Mouse (Mus musculus) common myeloid progenitor, adult 5-6 weeks (primary cell): ENCODE results near the gene Dnmt3b. TPM values are rescaled to one million over a fixed set of nuclear protein-coding genes. Genes with fewer than 3 reads are reported as not detected.

Experiments
- ATAC-seq: replicated peaks from 2 replicates; pipeline ENCODE4 v1.8.0; 2016; ENCODE audit warnings: low read depth, mild to moderate bottlenecking, moderate TSS enrichment, inconsistent platforms; ENCODE audit not compliant: poor library complexity, severe bottlenecking
- total RNA-seq: library from RNA; stranded (forward); fragments of 200-1000, 187-1606 nt; gene quantifications from 2 replicates; pipeline ENCODE4 v1.2.3, GENCODE M21; 2017

The Dnmt3b gene
- 28.5 and 29.9 TPM in 2 replicates for total RNA-seq

DNA sequence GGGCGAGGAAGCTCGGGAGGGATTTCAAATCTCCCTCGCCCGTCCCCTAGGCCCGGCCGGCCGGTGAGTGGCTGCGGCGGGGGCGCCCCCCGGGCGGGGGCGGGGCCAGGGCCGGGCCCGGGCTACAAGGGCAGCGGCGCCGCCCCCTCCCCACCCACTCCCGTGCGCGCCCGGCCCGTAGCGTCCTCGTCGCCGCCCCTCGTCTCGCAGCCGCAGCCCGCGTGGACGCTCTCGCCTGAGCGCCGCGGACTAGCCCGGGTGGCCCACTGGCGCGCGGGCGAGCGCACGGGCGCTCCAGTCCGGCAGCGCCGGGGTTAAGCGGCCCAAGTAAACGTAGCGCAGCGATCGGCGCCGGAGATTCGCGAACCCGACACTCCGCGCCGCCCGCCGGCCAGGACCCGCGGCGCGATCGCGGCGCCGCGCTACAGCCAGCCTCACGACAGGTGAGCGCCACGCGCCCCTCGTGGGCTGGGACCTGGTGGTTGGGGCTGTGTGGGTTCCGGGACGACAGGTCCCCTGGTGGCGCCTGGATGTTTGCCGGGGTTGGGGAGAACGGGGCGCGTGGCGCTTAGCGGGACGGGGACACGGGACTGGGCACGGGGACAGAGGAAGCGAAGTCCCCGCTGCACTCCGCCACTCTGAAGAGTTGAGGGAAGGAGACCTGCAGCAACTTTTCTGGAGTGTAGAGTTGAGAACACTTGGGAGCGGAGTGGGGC is at the start of gene Dnmt3b:
TSS of gene Dnmt3b (plus strand) at position 153 of the 716 bp plus-strand sequence.
- peak; percentile 29 for ATAC-seq

DNA sequence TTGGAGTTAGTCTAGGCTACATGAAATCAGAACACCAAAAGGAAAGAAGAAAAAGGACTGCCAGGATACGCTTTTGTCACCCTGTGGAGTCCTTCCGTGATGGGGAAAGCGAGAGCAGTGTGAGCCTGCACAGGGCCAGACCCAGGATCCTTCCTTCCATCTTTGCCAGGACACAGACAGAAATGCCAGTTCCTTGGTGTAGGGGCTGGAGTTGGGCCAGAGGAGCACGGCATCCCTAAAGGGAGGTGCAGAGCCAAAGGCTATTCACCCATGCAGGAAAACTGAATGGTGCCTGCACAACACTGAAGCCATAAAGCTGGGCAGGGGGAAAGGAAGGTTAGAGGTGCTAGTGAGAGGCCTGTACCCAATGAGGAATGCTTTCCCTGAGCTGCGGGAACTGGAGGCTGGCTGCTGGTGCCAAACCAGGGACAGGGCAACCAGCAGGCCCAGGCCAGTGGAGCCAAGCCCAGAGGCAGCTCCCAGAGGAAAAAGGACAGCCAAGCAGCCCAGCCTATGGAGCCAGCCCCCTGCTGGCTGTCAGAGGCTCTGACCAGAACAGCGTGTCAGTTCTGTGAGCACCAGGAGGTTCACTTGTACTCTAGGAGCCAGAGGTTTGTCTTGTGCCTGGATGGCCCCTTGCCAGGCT is 49.1 kb upstream of the Dnmt3b start:
- peak; percentile 64 for ATAC-seq

DNA sequence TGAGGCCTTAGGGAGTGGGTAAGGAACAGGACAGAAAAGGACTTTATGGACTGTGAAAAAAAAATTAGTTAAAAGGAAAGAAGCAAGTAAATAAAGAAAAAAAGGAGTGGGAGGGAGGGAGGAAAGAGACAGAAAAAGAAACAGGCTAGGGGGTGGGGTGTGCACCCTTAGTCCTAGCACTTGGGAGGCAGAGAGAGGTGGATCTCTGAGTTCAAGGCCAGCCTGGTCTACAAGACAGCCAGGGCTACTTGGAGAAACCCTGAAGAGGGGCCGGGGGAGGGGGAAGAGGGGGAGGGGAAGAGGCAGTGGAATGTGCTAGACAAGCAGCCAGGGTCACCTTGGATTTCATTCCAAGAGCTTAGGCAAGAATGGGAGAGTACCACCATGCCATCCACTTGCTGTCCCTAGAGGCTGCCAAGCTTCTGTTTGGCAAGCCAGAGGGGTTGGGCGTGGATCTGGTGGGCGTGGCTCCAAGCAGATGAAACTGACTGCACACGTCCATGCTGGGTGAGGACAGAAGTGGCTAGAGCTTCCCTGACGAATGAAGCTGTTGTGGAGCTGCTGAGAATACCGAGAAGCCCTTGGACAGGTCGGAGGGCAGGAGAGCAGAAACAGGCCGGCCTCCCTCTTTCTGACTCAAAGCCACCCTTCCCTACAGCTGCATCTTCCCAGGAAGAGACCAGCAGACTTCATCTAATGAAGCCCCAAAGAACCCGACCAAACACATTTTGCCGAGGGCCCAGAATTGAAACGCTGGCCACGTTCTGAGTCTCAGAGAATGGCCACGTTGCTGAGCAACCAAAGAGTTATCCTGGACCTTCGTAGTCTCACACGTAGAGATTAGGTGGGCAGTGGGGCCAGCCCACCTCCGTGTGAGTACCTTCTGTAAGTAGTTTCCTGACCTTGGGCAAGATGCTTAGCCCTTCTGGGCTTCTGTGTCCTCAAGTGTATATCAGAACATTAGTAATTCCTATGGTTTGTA is 48.3 kb upstream of the Dnmt3b start:
- ATAC-seq = peak; percentile 76

DNA sequence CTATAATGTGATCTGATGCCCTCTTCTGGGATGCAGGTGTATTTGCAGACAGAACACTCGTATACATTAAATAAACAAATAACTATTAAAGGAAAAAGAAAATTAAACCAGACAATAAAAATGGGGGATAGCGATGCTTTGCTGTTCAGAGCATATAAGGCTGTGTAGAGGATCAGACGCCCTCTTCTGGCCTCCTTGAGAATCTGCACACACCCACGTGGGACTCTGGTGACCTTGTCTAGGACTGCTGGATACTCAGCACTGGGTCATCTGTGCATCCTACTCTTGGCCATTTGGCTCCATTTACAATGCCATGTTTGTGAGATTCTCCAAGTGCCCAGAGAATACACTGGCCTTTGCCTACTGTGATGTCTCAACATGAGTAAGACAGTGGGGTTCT is 45.5 kb upstream of the Dnmt3b start:
- ATAC-seq = no peak

DNA sequence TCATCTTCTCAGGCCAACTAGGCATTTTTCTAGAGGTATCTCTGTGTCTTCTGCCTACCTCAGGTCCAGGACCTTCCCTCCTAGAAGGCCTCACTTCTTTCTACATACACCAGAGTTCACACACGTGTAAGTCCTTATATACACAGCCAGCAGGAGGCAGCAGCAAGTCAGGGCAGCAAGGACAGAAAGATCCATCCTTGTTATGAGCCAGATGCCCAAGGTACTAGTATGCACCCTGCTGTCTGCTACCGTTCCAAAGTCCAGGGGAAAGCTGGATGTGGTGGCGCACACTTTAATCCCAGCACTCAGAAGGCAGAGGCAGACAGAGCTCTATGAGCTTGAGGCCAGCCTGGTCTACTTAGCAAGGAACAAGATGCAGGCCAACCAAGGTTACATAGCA is 42.8 kb upstream of the Dnmt3b start:
- no peak for ATAC-seq

DNA sequence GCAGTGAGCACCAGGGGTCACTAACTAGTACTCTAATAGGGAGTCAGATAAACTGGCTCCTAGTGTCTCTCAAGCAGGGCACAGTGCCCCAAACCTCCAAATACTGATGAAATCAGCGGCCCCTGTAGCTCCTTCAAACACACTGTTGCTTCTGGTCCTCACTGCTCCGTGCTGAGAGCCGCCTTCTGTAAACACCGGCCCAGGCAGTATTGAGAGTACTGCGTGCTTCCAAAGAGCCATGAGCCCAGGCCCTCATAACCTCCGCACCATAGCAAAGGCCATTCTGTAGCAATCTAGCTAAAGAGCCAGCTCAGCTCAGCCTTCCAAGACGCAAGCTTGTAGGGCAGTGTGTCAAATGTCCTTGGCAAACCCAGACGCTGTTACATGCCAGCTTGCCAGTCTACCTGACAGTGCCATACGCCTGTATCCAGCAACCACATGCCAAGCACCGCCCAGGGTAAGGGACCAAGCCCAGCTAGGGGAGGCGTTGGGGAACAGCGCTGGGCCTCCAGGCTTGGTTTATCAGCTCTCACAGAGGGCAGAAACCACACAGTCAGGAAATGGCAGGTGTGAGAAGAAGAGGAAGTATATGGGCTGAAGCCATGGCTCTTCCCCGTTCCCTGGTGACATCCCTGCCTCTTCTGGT is 41.3 kb upstream of the Dnmt3b start:
- ATAC-seq = peak; percentile 68

DNA sequence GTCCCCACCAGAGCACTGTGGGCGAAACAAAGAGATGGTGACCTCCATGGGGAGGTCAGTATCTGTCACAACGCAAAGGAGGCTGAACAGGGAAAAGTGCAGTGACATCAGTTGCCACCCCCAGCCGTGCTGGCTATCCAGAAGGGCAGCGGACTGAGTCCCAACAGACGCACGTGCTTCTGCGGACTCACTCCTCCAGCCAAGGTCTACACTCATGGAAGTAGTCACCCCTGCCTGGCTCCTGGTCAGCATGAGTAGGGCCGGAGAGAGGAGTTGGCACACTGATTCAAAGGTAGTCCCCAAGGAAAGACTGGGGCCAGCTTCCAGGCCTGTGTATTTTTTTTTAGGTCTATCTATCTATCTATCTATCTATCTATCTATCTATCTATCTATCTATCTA is 40.2 kb upstream of the Dnmt3b start:
- ATAC-seq = no peak

DNA sequence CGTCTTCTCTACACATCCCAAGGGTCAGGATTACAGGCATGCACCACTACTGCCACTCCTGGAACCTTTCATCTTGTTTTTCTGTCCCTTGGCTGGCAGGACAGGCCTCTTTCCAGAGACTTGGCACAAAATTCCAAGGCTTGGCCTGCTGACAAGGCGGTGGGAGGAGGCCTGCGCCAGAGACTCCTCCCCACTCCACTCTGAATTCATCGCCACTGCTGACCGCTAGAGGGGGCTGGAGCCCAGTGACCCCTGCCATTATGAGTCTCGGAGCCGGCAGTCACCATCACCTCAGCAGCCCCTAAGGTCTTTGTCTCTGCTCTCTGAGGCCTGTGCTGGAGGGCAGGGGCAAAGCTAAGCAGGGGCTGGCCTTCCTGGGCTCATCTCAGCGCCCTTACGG is 39.7 kb upstream of the Dnmt3b start:
- peak; percentile 61 for ATAC-seq

DNA sequence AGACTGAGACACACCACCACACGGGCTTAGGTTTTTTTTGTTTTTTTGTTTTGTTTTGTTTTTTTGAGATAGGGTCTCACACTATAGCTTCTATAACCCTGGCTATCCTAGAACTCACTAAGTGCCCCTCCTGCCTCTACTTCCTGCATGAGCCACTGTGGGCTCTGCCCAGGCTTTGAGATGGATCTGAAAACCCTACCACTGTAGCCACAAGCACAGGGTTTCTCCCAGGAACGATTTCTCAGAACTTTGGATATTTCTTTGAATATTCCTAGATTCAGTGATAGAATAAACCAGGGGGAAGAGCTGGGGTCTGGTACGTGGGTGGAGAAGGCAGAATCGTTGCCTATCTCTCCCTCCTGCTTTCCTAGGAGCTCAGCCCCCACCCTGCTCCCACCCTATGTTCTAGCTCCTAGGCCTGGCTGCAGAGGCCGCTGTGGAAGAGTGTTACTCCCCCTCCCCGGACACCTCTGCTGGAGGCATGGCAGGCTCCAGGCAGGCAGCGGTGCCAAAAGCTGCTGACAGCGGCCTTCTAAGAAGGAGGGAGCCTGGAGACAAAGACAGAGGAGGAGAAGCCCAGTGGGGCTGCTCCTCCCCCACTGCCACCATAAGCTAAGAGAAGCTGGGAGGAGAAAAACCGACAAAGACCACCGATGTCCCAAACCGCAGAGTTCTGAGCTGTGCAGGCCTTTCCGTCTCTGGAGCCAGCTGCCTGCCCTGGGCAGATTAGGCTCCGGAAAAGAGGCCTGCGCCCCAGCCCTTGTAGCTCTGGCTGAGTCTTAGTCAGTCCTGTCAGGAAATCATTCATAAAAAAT is 38.6 kb upstream of the Dnmt3b start:
- ATAC-seq = peak; percentile 63

DNA sequence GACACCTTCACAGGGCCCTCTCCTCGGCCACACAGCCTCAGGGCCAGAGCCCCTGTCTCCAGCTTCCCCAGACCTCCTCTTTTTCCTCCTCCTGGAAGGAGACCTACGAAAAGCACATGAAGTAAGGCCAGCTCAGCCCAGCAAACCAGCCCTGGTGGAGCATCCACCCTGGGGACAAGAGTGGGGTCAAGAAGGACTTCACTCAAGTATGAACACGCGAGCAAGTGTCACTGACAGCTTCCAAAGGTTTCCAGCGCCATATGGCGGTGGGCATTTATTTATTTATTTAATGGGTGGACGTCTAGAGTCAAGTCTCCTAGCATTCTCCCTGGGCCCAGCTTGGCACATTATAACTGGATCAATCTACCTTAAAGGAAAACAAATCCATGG is 38.0 kb upstream of the Dnmt3b start:
- ATAC-seq = no peak

DNA sequence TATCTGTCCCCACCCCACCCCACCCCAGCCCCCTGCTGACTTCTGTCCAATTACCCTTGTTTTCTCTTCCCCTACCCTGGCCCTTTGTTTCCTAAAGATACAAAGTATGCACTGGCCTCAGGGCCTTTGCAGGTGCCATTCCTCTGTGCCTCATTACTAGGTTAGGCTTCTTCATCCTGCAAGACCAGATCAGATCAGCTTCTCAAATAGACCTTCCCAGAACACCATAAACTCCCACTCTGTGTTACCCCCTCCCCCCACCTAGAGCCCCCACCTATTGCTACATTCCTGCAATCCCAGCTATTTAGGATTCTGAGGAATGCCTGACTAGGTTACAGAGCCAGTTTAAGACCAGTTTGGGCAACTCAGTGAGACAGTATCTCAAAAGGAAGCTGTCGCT is 37.5 kb upstream of the Dnmt3b start:
- no peak for ATAC-seq

DNA sequence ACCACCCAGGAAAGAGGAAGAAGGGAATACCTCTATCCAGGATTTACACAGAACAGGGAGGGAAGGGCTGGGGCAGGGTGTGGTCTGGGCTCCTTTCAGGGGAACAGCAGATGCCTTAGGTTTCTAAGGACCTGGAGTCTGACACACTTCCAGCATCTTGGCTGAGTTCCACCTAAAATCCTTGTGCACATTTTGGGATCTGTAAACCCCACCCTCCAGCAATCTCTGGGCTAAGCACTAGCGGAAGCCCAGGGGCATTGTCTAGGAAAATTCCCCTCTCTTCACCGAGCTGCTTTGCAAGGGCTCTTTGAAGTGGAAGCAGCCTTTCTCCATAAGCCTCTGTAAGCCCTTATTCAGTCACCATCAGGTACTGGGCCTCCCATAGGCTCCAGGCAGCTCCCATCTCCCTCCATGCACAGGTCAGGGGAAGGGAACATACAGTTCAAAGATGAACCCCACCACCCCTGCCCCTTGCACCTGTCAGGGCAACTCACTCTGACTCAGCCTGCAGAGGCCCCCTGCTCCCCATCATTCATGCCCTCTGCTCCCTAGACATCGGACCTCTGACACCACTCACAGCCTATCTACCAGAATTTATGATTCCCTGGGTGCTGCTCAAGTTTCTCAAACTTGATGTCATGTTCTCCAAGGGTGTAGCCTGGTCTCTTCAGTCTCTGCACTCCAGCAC is 36.5 kb upstream of the Dnmt3b start:
- no peak for ATAC-seq

DNA sequence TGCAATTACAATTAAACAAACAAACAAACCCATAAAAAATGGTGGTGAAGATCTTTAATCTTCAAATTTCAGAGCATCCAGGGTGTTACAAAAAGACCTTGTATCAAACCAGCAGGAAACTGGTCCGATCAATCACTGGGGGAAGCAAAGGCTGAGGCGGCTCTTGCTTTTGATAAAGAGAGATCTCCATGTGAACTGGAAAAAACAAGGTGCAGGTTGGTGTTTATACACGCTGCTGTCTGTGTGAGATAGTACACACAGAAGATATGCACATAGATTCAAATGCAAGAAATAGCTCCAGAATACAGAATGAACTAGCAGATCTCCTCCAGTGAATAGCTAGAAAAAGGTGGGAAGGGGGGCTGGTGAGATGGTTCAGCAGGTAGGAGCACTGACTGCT is 32.4 kb upstream of the Dnmt3b start:
- no peak for ATAC-seq

DNA sequence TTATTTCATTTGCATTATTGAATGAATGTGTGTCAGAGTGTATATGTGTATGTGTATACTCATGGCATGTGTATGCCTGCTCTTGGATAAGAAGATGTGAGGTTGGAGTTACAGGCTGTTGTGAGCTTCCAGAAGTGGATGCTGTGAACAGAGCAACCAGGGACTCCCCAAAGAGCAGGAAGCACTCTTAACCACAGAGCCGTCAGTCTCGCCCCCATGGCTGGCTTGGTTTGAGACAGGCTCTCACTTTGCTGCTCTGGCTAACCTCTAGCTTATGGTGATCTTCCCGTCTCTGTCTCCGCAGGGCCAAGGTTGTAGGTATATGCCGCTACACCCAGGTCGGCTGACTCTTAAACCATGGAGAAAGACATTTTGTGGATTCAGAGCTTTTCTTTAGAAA is 30.8 kb upstream of the Dnmt3b start:
- peak; percentile 84 for ATAC-seq

DNA sequence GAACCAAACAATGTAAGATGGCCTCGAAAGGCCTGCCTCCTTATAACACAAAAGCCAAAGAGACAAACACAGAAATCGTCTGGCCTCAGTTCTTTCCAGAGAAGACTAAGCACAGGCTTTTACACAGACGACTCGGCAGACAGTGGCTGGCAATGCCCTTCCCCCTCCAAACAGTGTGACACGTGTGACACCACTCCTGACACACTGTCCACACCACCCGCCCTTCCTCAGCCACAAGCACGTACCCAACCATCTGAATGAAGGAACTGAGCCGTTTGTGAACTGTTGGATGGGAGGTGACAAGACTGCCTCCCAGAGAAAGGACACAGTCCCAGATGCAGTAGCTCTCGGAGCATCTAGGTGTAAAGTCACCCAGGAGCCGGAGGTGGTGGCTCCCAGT is 30.4 kb upstream of the Dnmt3b start:
- ATAC-seq = peak; percentile 73

DNA sequence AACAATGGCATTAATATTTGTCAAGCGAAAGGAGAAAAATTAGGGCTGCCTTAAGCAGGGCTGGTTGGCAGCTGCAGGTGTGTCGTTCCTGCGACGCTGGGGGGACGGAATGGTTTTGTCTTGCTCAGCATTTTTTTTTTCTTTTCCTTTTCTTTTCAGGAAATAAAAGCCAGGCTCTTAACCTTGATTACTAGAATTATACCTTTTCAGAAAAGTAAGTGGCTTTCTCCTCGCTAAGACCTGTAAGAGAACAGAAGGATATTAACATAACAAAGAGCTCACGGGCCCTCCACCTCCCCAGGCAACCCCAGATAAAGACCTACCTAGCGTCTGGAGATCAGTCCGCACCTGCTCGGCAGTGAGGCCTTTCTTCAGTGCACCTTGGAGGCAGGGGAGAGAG is 26.8 kb upstream of the Dnmt3b start:
- no peak for ATAC-seq

DNA sequence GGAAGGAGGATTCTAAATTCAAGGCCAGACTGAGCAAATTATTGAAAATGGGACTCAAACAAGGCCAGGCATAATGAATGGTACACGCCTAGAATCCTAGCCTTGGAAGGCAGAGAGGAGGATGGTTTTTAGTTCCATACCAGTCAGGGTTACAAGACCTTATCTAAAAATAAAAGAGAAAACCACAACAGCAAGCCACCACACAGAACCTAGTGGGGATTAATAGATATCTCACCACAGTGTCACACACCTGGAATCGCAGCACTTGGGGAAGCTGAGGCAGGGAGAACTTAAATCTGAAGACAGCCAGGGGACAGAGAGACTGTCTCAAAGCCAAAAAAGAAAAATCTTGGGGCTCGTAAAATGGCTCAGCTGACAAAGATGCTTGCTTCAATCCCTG is 18.3 kb upstream of the Dnmt3b start:
- ATAC-seq = peak; percentile 34

DNA sequence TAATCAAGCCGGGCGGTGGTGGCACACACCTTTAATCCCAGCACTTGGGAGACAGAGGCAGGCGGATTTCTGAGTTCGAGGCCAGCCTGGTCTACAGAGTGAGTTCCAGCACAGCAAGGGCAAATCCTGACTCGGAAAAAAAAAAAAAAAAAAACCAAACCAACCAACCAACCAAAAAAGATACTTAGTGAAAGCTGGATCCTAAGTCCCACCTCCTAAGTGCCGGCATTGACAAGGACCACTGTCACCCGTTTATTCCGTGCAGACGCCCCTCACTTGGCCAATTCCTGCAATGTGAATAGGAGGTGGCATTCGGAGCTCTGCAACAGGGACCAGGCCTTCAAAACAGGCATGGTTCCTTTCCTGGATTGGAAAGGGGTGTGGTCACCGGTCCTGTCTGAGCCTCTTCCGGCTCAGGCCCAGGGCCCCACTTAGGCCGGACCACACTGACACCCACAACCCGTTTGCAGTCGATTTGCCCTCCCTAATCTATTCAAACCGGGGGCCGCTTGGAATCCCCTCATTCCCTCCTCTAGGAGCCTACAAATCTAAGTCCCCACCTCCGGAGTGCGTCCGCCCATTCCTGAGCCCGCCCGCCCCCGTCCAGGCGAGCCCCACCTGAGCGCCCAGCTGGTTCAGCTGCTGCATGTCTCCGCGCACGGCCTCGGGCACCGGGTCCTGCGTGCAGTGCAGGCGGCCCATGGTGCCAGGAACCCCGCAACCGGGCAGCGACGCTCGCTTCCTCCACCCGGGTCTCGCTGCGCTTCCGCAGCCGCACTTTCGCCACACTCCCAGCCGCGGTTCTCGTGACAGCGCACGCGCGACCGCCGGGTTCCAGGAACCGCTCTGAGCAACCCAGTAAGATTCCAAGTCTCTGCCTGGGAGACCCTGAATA is 17.0 kb upstream of the Dnmt3b start, which contains the start of gene Commd7:
TSS of gene Commd7 (minus strand) at position 806 of the 895 bp plus-strand sequence.
- ATAC-seq = peak; percentile 92
